Mouse (Mus musculus) frontal cortex, postnatal 10 days (tissue): ENCODE results near the gene Supt5.

Experiments used
- DNase-seq, 2 experiments: peaks; one replicate each; pipeline ENCODE4 v3.0.0; 2022; ENCODE audit warnings: low spot score in 2 of 2, mixed read lengths in 1 of 2

The Supt5 gene

GRCm38 (mm10) chr7:28353267-28353666, 14.7 kb upstream of the Supt5 start:
- DNase-seq, result no peak

- no peak for DNase-seq
These were observed 13.2 kb upstream of the Supt5 start for GRCm38 (mm10) chr7:28351676-28352191.

GRCm38 (mm10) chr7:28350155-28350883, 11.8 kb upstream of the Supt5 start, which contains the start of gene Rps16:
Gene Rps16 (plus strand): TSS chr7:28350652.
- DNase-seq, result peak; percentile 94 to 98

GRCm38 (mm10) chr7:28348601-28349000, 10.1 kb upstream of the Supt5 start:
- DNase-seq, result no peak

- DNase-seq, result no peak
These were observed 9.2 kb upstream of the Supt5 start for GRCm38 (mm10) chr7:28347746-28348145.

- DNase-seq, result no peak
These were observed 6.1 kb upstream of the Supt5 start for GRCm38 (mm10) chr7:28344637-28345036.

- DNase-seq, result no peak
These were observed 2.8 kb upstream of the Supt5 start for GRCm38 (mm10) chr7:28341381-28341780.

- no peak for DNase-seq
These were observed 819 bp upstream of the Supt5 start for GRCm38 (mm10) chr7:28339213-28339917.

GRCm38 (mm10) chr7:28335471-28335870, 3.1 kb downstream of the Supt5 start:
- no peak for DNase-seq

- no peak for DNase-seq
These were observed 4.0 kb downstream of the Supt5 start for GRCm38 (mm10) chr7:28334534-28334933.

GRCm38 (mm10) chr7:28328260-28328659, 10.3 kb downstream of the Supt5 start:
- no peak for DNase-seq

- DNase-seq, result no peak
These were observed 12.1 kb downstream of the Supt5 start for GRCm38 (mm10) chr7:28326457-28326856.

- DNase-seq, result no peak
These were observed 13.3 kb downstream of the Supt5 start for GRCm38 (mm10) chr7:28325293-28325692.

- no peak for DNase-seq
These were observed 16.4 kb downstream of the Supt5 start for GRCm38 (mm10) chr7:28321974-28322720.

GRCm38 (mm10) chr7:28318714-28319113, 19.8 kb downstream of the Supt5 start:
- no peak for DNase-seq

GRCm38 (mm10) chr7:28318036-28318435, 20.5 kb downstream of the Supt5 start:
- DNase-seq, result no peak

GRCm38 (mm10) chr7:28311926-28312543, 26.5 kb downstream of the Supt5 start, which contains the start of gene Timm50:
Gene Timm50 (minus strand): TSS chr7:28312072.
- DNase-seq, result peak; percentile 97 to 98

GRCm38 (mm10) chr7:28311151-28311925, 27.2 kb downstream of the Supt5 start:
- no peak for DNase-seq

- DNase-seq, result no peak
These were observed 28.8 kb downstream of the Supt5 start for GRCm38 (mm10) chr7:28309737-28310136.

- no peak for DNase-seq
These were observed 32.3 kb downstream of the Supt5 start for GRCm38 (mm10) chr7:28306216-28306615.

- DNase-seq, result no peak
These were observed 32.9 kb downstream of the Supt5 start for GRCm38 (mm10) chr7:28305641-28306040.
